Mouse (Mus musculus): ENCODE data around the gene Gprc6a. TPM values are rescaled to one million over a fixed set of nuclear protein-coding genes. Genes with fewer than 3 reads are reported as not detected.

Gene Gprc6a
- not detected in 2 replicates for total RNA-seq (2014; rRNA removed; ENCODE audit: low replicate concordance)
- not detected in 2 replicates for polyA plus RNA-seq (2015; fragmentation: Nextera tagmentation; extraction: Ambion mirVana)

DNA sequence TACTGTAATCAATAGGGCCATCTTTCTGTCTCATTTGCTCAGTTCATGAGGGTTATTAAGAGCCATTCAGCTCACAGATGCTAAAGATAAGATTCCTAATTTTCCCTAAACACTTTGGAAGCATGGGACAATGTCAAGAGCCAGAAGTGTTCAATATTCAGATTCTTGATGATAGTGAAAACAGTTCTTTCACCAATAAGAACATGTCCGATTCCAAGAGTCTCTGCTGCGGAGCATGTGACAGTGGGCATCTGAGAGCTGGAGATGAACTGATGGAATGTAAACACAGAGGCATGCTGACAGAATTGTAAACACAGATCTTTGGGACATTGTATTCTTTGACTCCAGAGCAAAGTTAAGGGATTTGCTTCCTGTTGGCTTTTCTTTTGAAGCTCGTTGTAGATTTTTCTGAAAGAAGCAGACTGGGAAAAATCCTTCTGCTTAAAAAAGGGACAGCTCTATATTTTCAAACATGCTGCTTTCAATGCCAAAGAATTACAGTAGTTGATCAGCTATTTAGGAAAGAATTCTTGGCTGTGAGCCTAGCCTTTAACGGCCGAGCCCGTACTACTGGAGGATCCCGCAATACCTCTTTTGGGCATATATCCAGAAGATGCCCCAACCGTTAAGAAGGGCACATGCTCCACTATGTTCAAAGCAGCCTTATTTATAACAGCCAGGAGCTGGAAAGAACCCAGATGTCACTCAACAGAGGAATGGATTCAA, at the start of gene Gprc6a:
Gene Gprc6a, minus strand, starts transcription at position 51 of the 726 bp plus-strand sequence.
- WGBS, result 45% methylated on average over 8 of the region's 8 CpGs
- Histone ChIP-seq H3K4me1 (ENCODE audit: control insufficient read depth, insufficient read depth) (no peaks in the 10 kb centered on the region), H3K4me3 (ENCODE audit: low read depth, low read length) (no peak within 1 kb of the TSS), H3K27ac (ENCODE audit: low read depth) (no peak within 1 kb of the TSS), H3K9me3 (replicated peaks; ENCODE audit: control insufficient read depth, low read length) (no peaks in the 10 kb centered on the region), H3K27me3 (ENCODE audit: control insufficient read depth, insufficient read depth, low read length) (no peaks in the 10 kb centered on the region), H3K4me2 (ENCODE audit: low read depth, low read length) (no peak within 1 kb of the TSS), H3K9ac (replicated peaks; ENCODE audit: low read depth, low read length) (no peak within 1 kb of the TSS), H3K36me3 (replicated peaks; ENCODE audit: control insufficient read depth, insufficient read depth, low read length) (no peaks in the 10 kb centered on the region)
- TF ChIP-seq EP300 (IDR thresholded peaks at IDR 0.05; ENCODE audit: low read depth) (no peak), CTCF (IDR thresholded peaks at IDR 0.05; ENCODE audit: low read depth) (no peak)
- no peak for ATAC-seq (ENCODE audit: insufficient read depth, low read depth)
- no peak for DNase-seq (ENCODE audit: low spot score)

DNA sequence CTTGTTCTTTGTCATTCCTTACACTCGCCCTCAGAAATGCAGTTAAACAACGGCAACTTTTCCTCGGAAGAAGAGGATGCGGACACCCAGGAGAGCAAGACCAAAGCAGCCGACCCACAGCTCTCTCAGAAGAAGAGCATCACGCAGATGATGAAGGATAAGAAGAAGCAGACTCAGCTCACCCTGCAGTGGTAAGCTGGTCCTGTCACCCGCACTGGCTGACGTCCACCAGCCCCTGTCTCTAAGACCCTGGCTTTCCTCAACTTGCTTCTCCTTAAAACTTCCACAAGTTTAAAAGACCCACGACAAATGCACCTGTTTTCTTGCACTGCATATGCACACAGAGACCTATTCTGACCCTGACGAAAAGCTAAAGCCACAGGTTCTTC, 47.0 kb upstream of the Gprc6a start:
- no peak overlapping the region for H3K27ac ChIP-seq (ENCODE audit: low read depth)
- peaks cover 17% of the 10 kb centered on the region for H3K27me3 ChIP-seq (ENCODE audit: control insufficient read depth, insufficient read depth, low read length)
- TF ChIP-seq CTCF (IDR thresholded peaks at IDR 0.05; ENCODE audit: low read depth) (no peak), EP300 (IDR thresholded peaks at IDR 0.05; ENCODE audit: low read depth) (no peak)
- H3K4me2 ChIP-seq (ENCODE audit: low read depth, low read length), result peak overlapping the region; percentile 67
- no peaks in the 10 kb centered on the region for H3K9me3 ChIP-seq (replicated peaks; ENCODE audit: control insufficient read depth, low read length)
- H3K9ac ChIP-seq (replicated peaks; ENCODE audit: low read depth, low read length), result no peak overlapping the region
- peaks cover 4% of the 10 kb centered on the region; the same call in 1 of the 2 replicates for H3K4me1 ChIP-seq (ENCODE audit: control insufficient read depth, insufficient read depth)
- no peak for DNase-seq (ENCODE audit: low spot score)
- peak overlapping the region; percentile 40; the same call in 1 of the 2 replicates for H3K4me3 ChIP-seq (ENCODE audit: low read depth, low read length)
- ATAC-seq (ENCODE audit: insufficient read depth, low read depth), result no peak
- no peaks in the 10 kb centered on the region for H3K36me3 ChIP-seq (replicated peaks; ENCODE audit: control insufficient read depth, insufficient read depth, low read length)
- 9% methylated on average over 10 of the region's 10 CpGs for WGBS

DNA sequence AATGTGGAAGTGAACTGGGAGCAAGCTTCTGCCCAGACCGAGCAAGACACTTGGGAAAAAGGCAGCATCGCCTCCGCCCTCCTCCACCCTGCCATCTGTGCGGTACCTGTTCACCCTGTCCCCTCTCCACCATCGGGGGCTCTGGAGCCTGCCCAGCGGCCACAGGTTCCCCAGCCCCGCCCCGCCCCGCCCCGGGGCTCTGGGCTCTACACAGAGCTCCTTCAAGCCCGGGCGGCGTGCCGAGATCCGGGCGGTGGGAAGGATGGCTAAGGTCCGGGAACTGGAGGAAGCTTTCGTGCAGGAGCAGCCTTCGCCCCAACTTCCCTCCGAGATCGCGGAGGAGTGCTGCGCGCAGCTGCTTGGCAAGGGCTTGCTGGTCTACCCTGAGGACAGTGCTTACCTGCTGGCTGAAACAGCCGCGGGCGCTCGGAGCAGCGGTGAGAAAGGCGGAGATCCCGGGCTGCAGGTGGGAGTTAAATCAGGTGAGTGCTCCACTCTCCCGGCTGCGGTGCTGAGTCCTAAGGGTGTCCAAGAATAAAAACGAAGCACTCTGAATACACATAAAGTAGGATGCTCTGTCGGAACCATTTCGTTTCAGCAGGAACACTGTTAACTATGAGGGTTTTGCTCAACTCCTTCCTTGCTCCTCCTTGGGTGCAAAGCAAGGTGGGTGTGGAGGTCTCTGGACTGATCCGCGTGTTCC, 46.4 kb upstream of the Gprc6a start, which contains the start of gene Rfx6:
Gene Rfx6, plus strand, starts transcription at position 209 of the 703 bp plus-strand sequence.
- TF ChIP-seq EP300 (IDR thresholded peaks at IDR 0.05; ENCODE audit: low read depth) (no peak), CTCF (IDR thresholded peaks at IDR 0.05; ENCODE audit: low read depth) (no peak)
- Histone ChIP-seq H3K27me3 (ENCODE audit: control insufficient read depth, insufficient read depth, low read length) (peaks cover 17% of the 10 kb centered on the region), H3K9ac (replicated peaks; ENCODE audit: low read depth, low read length) (no peak within 1 kb of the TSS), H3K36me3 (replicated peaks; ENCODE audit: control insufficient read depth, insufficient read depth, low read length) (no peaks in the 10 kb centered on the region), H3K9me3 (replicated peaks; ENCODE audit: control insufficient read depth, low read length) (no peaks in the 10 kb centered on the region), H3K4me2 (ENCODE audit: low read depth, low read length) (peak within 1 kb of the TSS; percentile 67), H3K27ac (ENCODE audit: low read depth) (no peak within 1 kb of the TSS), H3K4me3 (ENCODE audit: low read depth, low read length) (peak within 1 kb of the TSS; percentile 40), H3K4me1 (ENCODE audit: control insufficient read depth, insufficient read depth) (peaks cover 4% of the 10 kb centered on the region; the same call in 1 of the 2 replicates)
- peak; percentile 36; the same call in 1 of the 2 replicates for ATAC-seq (ENCODE audit: insufficient read depth, low read depth)
- no peak for DNase-seq (ENCODE audit: low spot score)
- WGBS, result 1% methylated on average over 38 of the region's 38 CpGs

- no peak overlapping the region for H3K4me2 ChIP-seq (ENCODE audit: low read depth, low read length)
- no peaks in the 10 kb centered on the region for H3K9me3 ChIP-seq (replicated peaks; ENCODE audit: control insufficient read depth, low read length)
- no peaks in the 10 kb centered on the region for H3K4me1 ChIP-seq (ENCODE audit: control insufficient read depth, insufficient read depth)
- no peak overlapping the region for H3K4me3 ChIP-seq (ENCODE audit: low read depth, low read length)
- no peak overlapping the region for H3K9ac ChIP-seq (replicated peaks; ENCODE audit: low read depth, low read length)
- ATAC-seq (ENCODE audit: insufficient read depth, low read depth) (no peak), DNase-seq (ENCODE audit: low spot score) (no peak)
- peaks cover 3% of the 10 kb centered on the region for H3K27me3 ChIP-seq (ENCODE audit: control insufficient read depth, insufficient read depth, low read length)
- no peak overlapping the region for H3K27ac ChIP-seq (ENCODE audit: low read depth)
- TF ChIP-seq EP300 (IDR thresholded peaks at IDR 0.05; ENCODE audit: low read depth) (no peak), CTCF (IDR thresholded peaks at IDR 0.05; ENCODE audit: low read depth) (no peak)
- WGBS, result 19% methylated on average over 1 of the region's 1 CpGs
- H3K36me3 ChIP-seq (replicated peaks; ENCODE audit: control insufficient read depth, insufficient read depth, low read length), result no peaks in the 10 kb centered on the region
These were observed 41.0 kb upstream of the Gprc6a start for GRCm38 (mm10) chr10:51672082-51672779.

DNA sequence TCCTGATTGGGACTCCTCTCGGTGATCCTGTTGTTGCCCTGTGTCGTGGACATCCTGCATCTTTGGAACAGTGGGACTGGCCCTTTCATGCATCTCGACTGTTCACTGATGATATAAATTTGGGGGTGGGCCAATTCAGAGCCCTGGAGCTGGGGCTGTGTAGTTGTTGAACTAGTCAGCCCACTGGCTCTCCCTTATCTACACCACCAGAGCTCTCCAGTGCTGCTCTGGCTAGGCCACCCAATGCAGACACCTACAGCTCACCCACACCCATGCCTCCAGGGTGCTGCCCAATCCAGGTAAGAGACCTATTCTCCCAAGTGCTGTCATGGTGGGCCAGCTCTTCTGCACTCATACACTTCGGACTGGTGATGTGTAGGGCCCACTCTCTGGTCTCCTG, 40.3 kb upstream of the Gprc6a start:
- ATAC-seq (ENCODE audit: insufficient read depth, low read depth) (no peak), DNase-seq (ENCODE audit: low spot score) (no peak)
- TF ChIP-seq EP300 (IDR thresholded peaks at IDR 0.05; ENCODE audit: low read depth), result no peak
- TF ChIP-seq CTCF (IDR thresholded peaks at IDR 0.05; ENCODE audit: low read depth), result no peak
- no peak overlapping the region for H3K9ac ChIP-seq (replicated peaks; ENCODE audit: low read depth, low read length)
- no peaks in the 10 kb centered on the region for H3K36me3 ChIP-seq (replicated peaks; ENCODE audit: control insufficient read depth, insufficient read depth, low read length)
- no peak overlapping the region for H3K27ac ChIP-seq (ENCODE audit: low read depth)
- H3K4me1 ChIP-seq (ENCODE audit: control insufficient read depth, insufficient read depth), result no peaks in the 10 kb centered on the region
- H3K9me3 ChIP-seq (replicated peaks; ENCODE audit: control insufficient read depth, low read length), result no peaks in the 10 kb centered on the region
- no peak overlapping the region for H3K4me3 ChIP-seq (ENCODE audit: low read depth, low read length)
- no peak overlapping the region for H3K4me2 ChIP-seq (ENCODE audit: low read depth, low read length)
- H3K27me3 ChIP-seq (ENCODE audit: control insufficient read depth, insufficient read depth, low read length), result no peaks in the 10 kb centered on the region
- 69% methylated on average over 4 of the region's 4 CpGs for WGBS

Data from heart, postnatal 0 days (tissue).